Mouse (Mus musculus): ENCODE data around the gene Aff3.

Gene Aff3

GRCm38 (mm10) chr1:38262362-38263154 is 402.2 kb downstream of the Aff3 start:
- DNase-seq: peak; percentile 37 to 59

DNA sequence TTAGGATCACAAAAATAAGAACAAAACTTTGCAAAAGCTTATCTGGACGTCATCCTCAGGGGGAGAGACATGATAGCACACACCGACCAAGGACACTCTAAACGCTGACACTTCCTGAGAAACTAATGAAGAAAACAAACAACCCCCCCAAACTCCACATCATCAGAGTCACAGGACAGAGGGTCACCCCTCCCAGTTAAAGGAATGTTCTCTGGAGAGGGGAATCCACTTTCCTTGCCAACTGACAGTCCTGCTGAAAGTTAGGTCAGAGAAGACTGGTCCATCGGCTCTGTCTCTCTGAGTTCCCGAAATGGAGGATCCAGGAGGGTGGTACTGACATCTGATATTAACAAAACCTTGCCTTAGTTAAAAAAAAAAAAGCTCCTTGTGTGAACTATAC is 403.7 kb downstream of the Aff3 start:
- no peak for DNase-seq

DNA sequence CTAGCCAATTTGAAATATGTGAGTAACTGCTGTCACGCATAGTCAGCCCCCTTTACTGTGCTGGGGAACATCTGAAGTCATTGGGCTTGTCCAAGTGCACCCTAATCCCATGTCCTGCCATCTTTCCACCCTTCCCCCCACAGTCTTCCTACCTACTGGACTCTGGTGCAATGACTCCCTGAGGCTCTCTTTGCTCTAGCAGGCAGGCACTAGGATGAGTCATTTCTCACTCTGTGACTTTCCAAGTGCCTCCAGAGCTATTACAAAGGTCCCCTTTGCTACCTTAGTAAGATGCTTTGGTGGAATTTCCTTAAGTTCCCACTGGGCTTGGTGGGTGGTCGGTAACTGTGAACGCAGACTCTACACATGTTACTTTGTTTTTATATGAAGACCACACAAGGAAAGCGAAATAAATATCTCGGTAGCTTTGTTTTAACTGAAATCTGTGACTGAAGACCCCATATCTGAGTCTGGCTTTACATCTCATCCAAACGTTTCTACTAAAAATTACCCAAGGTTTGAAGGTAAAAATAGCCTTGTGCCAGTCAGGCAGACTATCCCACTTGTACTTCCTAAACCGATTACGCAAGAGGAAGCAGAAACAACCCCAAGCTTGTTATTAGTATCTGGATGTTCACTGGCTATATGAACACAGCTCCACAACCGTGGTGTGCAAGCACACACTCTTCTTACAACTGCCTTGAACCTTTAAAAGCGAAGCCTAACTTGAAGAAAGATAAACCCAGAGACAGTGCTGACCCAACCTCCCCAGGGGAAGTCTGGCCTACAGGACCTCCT is 405.0 kb downstream of the Aff3 start:
- DNase-seq: no peak

DNA sequence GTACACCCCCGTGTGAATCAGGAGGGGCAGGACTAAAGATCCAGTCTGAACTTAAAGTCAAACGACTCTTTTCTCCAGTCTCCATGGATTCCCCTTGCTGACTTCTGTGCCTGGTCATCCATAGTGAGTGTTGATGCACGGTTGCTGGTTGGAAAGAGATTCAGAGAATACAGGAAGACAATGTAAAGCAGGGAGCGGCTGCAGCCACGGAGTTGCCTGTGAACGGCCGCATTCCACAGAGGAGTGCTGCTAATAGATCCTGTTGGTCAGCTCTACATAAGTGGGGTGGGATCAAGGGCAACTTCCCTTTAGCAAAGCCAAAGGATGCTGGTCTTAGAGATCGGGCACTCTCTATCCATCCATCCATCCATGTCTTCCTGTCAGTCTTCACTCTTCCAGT is 410.3 kb downstream of the Aff3 start:
- no peak for DNase-seq

DNA sequence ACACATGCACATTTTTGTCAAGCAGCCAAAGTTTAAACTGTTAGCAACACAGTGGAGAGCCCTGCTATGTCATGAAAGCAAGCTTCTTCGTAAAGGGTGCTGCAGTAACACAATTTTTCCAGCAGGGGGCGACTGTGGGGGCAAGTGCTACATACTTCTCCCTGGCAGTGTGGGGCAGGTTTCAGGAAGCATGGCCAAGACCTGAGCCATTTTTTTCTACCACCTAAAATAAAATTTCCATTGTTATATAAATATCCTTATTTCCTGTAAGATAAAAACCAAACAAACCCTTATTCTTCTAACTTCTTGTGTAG is 412.0 kb downstream of the Aff3 start:
- peak; percentile 37 to 59 for DNase-seq

DNA sequence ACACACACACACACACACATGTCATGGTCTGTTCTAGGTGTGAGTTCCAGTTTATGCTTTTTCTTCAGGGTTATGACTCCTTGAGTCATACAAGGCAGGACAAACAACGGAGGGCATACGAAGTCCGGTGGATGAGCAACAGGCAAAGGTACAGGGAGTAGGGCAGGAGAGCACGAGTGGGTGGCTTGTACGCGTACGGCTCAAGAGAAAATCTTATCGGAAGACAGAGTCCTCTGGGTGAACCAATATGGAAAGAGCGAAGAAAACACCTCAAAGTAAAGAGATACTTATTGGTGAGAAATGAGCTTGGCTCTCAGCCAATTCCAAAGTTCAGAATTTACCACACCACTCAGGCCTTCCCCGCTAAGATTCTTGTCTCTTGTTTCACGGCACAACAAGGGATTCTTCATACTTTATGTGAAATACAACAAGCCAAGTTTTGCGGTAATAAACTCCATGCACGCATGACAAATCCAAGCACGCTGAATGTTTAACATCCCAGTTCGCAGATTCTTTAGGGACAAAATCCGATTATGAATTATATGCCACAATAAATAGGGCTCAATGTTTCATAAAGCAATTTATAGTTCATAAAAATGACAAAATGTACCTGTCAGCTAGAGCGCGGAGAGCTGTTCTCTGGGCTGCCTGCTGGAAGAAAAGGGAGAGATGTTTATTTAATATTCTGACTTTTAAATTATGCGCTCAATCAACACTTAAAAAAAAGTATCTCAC is 412.6 kb downstream of the Aff3 start:
- DNase-seq: no peak

GRCm38 (mm10) chr1:38251448-38251847 is 413.3 kb downstream of the Aff3 start:
- DNase-seq: no peak

- no peak for DNase-seq
These were observed 414.5 kb downstream of the Aff3 start for GRCm38 (mm10) chr1:38250246-38250645.

DNA sequence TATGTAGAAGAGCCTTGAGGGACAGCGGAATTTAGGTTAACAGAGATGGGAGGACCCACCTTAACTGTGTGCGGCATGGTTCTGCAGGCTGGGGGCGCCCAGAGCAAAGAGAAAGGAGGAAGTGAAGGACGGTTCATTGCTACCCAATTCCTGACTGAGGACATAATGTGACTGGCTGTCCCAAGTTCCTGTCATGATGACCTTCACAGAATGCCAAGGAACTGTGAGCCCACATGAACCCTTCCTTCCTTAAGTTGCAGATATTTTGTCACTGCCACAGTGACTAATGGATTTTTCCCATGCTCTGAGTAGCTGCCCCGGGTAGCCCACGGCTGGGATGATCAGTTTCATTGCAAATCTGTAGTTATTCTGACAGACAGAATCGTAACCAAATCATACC is 415.2 kb downstream of the Aff3 start:
- no peak for DNase-seq

- DNase-seq: no peak
These were observed 416.7 kb downstream of the Aff3 start for GRCm38 (mm10) chr1:38248027-38248426.

GRCm38 (mm10) chr1:38242559-38242958 is 422.2 kb downstream of the Aff3 start:
- peak; percentile 30 to 38 for DNase-seq

GRCm38 (mm10) chr1:38241801-38242200 is 423.0 kb downstream of the Aff3 start:
- DNase-seq: peak; percentile 22 to 31

DNA sequence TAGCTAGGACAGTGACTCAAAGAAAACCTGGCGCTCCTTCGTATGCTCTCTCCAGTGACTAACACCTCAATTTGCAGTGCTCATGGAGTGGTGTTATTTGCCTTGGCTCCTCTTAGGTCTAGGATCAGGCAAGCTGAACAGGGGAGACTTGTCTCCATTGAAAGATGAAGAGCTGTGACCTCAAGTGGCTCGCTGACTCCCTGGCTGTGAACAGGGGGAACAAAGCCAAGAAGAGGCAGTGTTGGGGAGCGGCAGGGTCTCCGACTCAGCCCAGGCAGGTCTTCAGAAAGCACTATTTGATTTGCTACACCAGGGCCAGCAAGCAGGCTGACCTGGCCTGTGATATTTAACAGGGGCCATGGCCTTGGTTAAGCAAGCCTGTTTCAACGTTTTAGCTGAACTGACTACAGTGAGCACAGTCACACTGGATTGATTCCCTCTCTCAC is 423.5 kb downstream of the Aff3 start:
- DNase-seq: peak in 1 of 2 experiments; percentile 38

GRCm38 (mm10) chr1:38240438-38241220 is 424.1 kb downstream of the Aff3 start:
- no peak for DNase-seq

DNA sequence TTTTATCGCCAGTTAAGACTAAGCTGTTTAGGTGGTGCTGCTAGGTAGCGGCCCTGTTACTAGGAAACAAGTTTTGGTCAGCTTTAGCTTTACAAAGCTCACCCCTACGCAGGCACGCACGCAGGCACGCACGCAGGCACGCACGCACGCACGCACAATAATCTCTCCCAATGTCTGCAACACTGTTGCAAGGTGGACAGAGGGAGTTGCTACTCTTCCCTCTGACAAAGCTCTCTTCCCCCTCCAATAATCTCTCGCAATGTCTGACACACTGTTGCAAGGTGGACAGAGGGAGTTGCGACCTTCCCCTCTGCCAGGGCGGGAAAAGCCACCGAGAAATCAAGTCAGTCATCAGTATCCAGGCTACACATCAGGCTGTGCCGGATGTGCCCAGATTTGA is 425.2 kb downstream of the Aff3 start:
- DNase-seq: no peak

GRCm38 (mm10) chr1:38237831-38238230 is 426.9 kb downstream of the Aff3 start:
- no peak for DNase-seq

GRCm38 (mm10) chr1:38237027-38237787 is 427.5 kb downstream of the Aff3 start:
- DNase-seq: no peak

DNA sequence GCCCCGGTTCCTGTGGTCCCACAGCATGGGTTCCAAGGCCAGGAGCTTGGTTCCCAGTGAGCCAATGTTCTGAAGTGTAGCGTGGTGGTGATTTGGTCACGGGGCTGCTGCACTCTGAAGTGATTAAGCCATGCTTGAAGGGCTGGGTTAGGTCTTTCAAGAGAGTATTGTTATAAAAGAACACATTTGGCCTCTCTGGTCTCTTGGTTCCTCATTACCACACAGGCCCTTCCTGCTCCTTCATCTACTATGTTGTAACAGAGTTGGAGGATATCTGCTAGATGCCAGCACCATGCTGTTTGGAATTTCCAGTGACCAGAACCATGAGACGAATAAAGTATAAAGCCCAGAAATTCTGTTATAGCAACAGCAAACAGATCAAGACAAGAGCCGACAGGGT is 431.6 kb downstream of the Aff3 start:
- no peak for DNase-seq

DNA sequence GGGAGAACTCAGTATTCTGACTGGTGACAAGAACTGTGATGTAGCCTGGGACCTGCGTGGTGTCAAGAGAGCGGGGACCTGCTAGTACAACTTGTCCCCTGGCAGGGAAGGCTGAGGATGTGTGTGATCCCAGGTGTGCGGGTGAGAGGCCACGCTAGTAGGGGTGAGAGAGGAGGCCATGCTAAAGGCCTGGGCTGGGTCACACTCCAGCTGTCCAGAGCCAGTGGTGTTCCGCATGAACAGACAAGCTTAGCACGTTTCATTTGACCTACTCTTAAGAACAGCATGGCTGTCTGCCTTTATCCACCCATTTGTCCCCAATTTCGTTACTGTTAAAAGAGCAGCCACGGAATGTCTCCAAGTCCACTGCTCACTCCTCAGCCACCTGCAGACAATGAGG is 434.7 kb downstream of the Aff3 start:
- DNase-seq: no peak

- DNase-seq: no peak
These were observed 435.9 kb downstream of the Aff3 start for GRCm38 (mm10) chr1:38228806-38229205.

- no peak for DNase-seq
These were observed 439.6 kb downstream of the Aff3 start for GRCm38 (mm10) chr1:38225166-38225565.

DNA sequence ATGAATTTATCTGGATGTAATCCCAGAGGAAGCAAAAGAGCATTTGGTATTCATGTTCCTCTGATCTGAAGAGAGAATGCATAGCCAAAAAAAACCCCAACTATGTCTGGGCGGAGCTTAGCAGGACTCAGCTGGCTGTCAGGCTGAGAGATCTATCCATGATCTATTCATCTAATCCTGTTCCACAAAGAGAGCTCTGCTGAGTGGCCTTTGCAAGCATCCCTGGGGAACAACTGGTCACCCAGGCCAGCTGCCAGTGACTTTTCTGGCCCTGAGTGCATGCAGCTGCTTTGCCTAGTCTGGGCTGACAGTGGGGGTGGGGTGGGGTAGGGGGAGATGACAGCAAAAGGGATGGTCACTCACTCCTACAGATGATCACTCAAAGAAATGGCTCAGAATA is 442.6 kb downstream of the Aff3 start:
- DNase-seq: peak in 1 of 2 experiments; percentile 54
